In genomic region chr4:70412126-70412525, GRCm38 (mm10) we compare ENCODE assay signal across 9 mouse cellular contexts. TPM values are rescaled to one million over a fixed set of nuclear protein-coding genes. Genes with fewer than 3 reads are reported as not detected.
DNase-seq lines count a peak whose midpoint lies in the region; ATAC-seq and TF ChIP-seq lines count a peak whose summit lies in the region.
"Had no signal": no experiment of that assay in that cellular context is flagged by ENCODE, and none has a peak within 500 bp of the region (broad histone marks: within the 10 kb centered on the region; RNA-seq: fewer than 3 reads in every experiment).

No protein-coding gene starts in this region.

- H3K4me1 ChIP-seq in hindbrain, embryonic 14.5 days (replicated peaks; ENCODE audit: control insufficient read depth, insufficient read depth, low read length), result peaks cover 13% of the 10 kb centered on the region
- H3K4me1 ChIP-seq in neural tube, embryonic 14.5 days (ENCODE audit: control insufficient read depth, insufficient read depth, low read length), result peaks cover 10% of the 10 kb centered on the region; the same call in 1 of the 2 replicates

- no peaks in the 10 kb centered on the region for H3K27me3 ChIP-seq in hindbrain, embryonic 14.5 days (ENCODE audit: control insufficient read depth, insufficient read depth, low read length)
- no peaks in the 10 kb centered on the region for H3K27me3 ChIP-seq in neural tube, embryonic 14.5 days (ENCODE audit: control insufficient read depth, insufficient read depth, low read length)
- H3K27me3 ChIP-seq: embryonic facial prominence, embryonic 13.5 days had no signal

- no peak overlapping the region for H3K9ac ChIP-seq in hindbrain, embryonic 14.5 days
- H3K9ac ChIP-seq in neural tube, embryonic 14.5 days (replicated peaks; ENCODE audit: low read depth, low read length), result no peak overlapping the region
- H3K9ac ChIP-seq: embryonic facial prominence, embryonic 13.5 days had no signal

- H3K27ac ChIP-seq in hindbrain, embryonic 14.5 days, result peak overlapping the region; percentile 62
- H3K27ac ChIP-seq in neural tube, embryonic 14.5 days (ENCODE audit: low read depth, low read length), result peak overlapping the region; percentile 44; the same call in 1 of the 2 replicates

- TF ChIP-seq POLR2A in brain, embryonic 14.5 days (IDR thresholded peaks at IDR 0.05; ENCODE audit: borderline replicate concordance, extremely low read depth, insufficient read depth, insufficient read length, poor library complexity, severe bottlenecking), result no peak

- ATAC-seq in hindbrain, embryonic 14.5 days (ENCODE audit: low FRiP score), result peak; percentile 25; the same call in 1 of the 2 replicates
- ATAC-seq in neural tube, embryonic 14.5 days (ENCODE audit: low read depth), result peak; percentile 16; the same call in 1 of the 2 replicates

- TF ChIP-seq CTCF in brain, embryonic 14.5 days (IDR thresholded peaks at IDR 0.05; ENCODE audit: borderline replicate concordance, extremely low read depth, insufficient read depth, insufficient read length), result no peak

- no peaks in the 10 kb centered on the region for H3K36me3 ChIP-seq in hindbrain, embryonic 14.5 days (replicated peaks; ENCODE audit: control insufficient read depth, insufficient read depth)
- H3K36me3 ChIP-seq in neural tube, embryonic 14.5 days (ENCODE audit: control insufficient read depth, insufficient read depth, low read length), result no peaks in the 10 kb centered on the region
- H3K36me3 ChIP-seq: embryonic facial prominence, embryonic 13.5 days had no signal

- H3K4me2 ChIP-seq in hindbrain, embryonic 14.5 days (replicated peaks), result no peak overlapping the region
- H3K4me2 ChIP-seq in neural tube, embryonic 14.5 days (ENCODE audit: low read depth, low read length), result no peak overlapping the region
- H3K4me2 ChIP-seq: embryonic facial prominence, embryonic 13.5 days had no signal

- no peaks in the 10 kb centered on the region for H3K9me3 ChIP-seq in hindbrain, embryonic 14.5 days (ENCODE audit: control insufficient read depth, low read length)
- H3K9me3 ChIP-seq in neural tube, embryonic 14.5 days (ENCODE audit: control insufficient read depth, low read length), result no peaks in the 10 kb centered on the region
- H3K9me3 ChIP-seq: embryonic facial prominence, embryonic 13.5 days had no signal

- 17% methylated on average over 2 of the region's 2 CpGs for WGBS in hindbrain, embryonic 14.5 days
- WGBS in neural tube, embryonic 14.5 days, result 14% methylated on average over 2 of the region's 2 CpGs

- DNase-seq in layer of hippocampus, adult 11-12 months (ENCODE audit: low spot score), result peak; percentile 66
- no peak for DNase-seq in layer of hippocampus, adult 9-10 months (ENCODE audit: low spot score)
- peak; percentile 82 for DNase-seq in brain, embryonic 14.5 days (ENCODE audit: low read depth)
- peak; percentile 45 for DNase-seq in hindbrain, embryonic 14.5 days (ENCODE audit: low spot score)
- DNase-seq in urinary bladder, adult 18-20 months (ENCODE audit: low spot score in 2 of 2), result no peak
- DNase-seq in kidney, postnatal 25 days, result no peak
- no peak for DNase-seq in adrenal gland, adult (ENCODE audit: inconsistent age in 2 of 2, low spot score in 1 of 2)

- no peak overlapping the region for H3K4me3 ChIP-seq in hindbrain, embryonic 14.5 days (replicated peaks; ENCODE audit: low read length)
- no peak overlapping the region for H3K4me3 ChIP-seq in neural tube, embryonic 14.5 days (ENCODE audit: low read depth, low read length)
- H3K4me3 ChIP-seq: embryonic facial prominence, embryonic 13.5 days had no signal

RNA-seq across cellular contexts. Expression of gene Cdk5rap2, which starts 1.9 kb away (rescaled TPM):
- 16.1 and 16.2 TPM in 2 replicates for polyA plus RNA-seq in brain, embryonic 14.5 days (2012; rRNA removed)
- polyA plus RNA-seq in hindbrain, embryonic 14.5 days (2014; fragmentation: Nextera tagmentation; extraction: Ambion mirVana), result 11.0 and 13.3 TPM in 2 replicates
- 10.9 and 15.6 TPM in 2 replicates for polyA plus RNA-seq in neural tube, embryonic 14.5 days (2014; fragmentation: Nextera tagmentation; extraction: Ambion mirVana)

Comparison
In these comparisons a context has a peak if more than half of its experiments do, and no peak if none do; other contexts are left out.
1. DNase-seq: peak in layer of hippocampus, adult 11-12 months (single experiment), brain, embryonic 14.5 days (single experiment) and hindbrain, embryonic 14.5 days (single experiment); none in layer of hippocampus, adult 9-10 months (single experiment), urinary bladder, adult 18-20 months (0 of 2), kidney, postnatal 25 days (0 of 2) and adrenal gland, adult (0 of 2).